Mouse (Mus musculus) intestine, embryonic 14.5 days (tissue): ENCODE measurements around the gene Tollip. TPM values are rescaled to one million over a fixed set of nuclear protein-coding genes. Genes with fewer than 3 reads are reported as not detected.
A peak's percentile ranks its signal among the peaks of the same experiment; 100 is the strongest.

Source experiments
- ATAC-seq: fragments of 200-750 bp; cut with Nextera tagmentation; replicated peaks from 2 replicates; pipeline ENCODE4 v1.8.0; 2017; ENCODE audit warnings: low read depth, moderate number of reproducible peaks, moderate TSS enrichment, moderate library complexity; ENCODE audit not compliant: low FRiP score, low TSS enrichment
- DNase-seq: peaks from one replicate; pipeline ENCODE4 v3.0.0-alpha.2; 2018; ENCODE audit warnings: low spot score
- H3K27ac ChIP-seq: fragments of 300-500 bp; sonication (generic); 2 replicates; pipeline ENCODE4 v1.5.1; 2014; ENCODE audit warnings: low read depth, mild to moderate bottlenecking, control low read depth
- H3K27me3 ChIP-seq: fragments of 300-500 bp; sonication (generic); replicated peaks from 2 replicates; pipeline ENCODE4 v1.6.1; 2014; ENCODE audit warnings: low read length, control low read depth; ENCODE audit not compliant: control insufficient read depth, insufficient read depth
- H3K36me3 ChIP-seq: fragments of 300-500 bp; sonication (generic); 2 replicates; pipeline ENCODE4 v1.6.1; 2014; ENCODE audit warnings: low read length, control low read depth; ENCODE audit not compliant: control insufficient read depth, insufficient read depth
- H3K4me1 ChIP-seq: fragments of 300-500 bp; sonication (generic); replicated peaks from 2 replicates; pipeline ENCODE4 v1.6.1; 2014; ENCODE audit warnings: low read length, control low read depth, mixed read lengths; ENCODE audit not compliant: control insufficient read depth, insufficient read depth
- H3K4me2 ChIP-seq: fragments of 300-500 bp; sonication (generic); 2 replicates; pipeline ENCODE4 v1.6.1; 2014; ENCODE audit warnings: low read length
- H3K4me3 ChIP-seq: fragments of 300-500 bp; sonication (generic); 2 replicates; pipeline ENCODE4 v1.5.1; 2014; ENCODE audit warnings: low read depth, low read length, control low read depth, mixed read lengths
- H3K9ac ChIP-seq: fragments of 300-500 bp; sonication (generic); 2 replicates; pipeline ENCODE4 v1.6.1; 2014; ENCODE audit warnings: mild to moderate bottlenecking, low read length
- H3K9me3 ChIP-seq: fragments of 300-500 bp; sonication (generic); 2 replicates; pipeline ENCODE4 v1.6.1; 2016; ENCODE audit warnings: low read length, control low read depth; ENCODE audit not compliant: control insufficient read depth
- WGBS: fragments of 180-500 bp; shearing (Covaris S2); extraction: QIAGEN DNeasy Blood & Tissue Kit; methylation state at CpG from one replicate; pipeline ENCODE4 v1.1.7; 2014; 5-methylcytosine and 5-hydroxymethylcytosine counted together
- polyA plus RNA-seq: library from polyadenylated mRNA; unstranded; fragments of >200 nt; fragmentation: Nextera tagmentation; extraction: Ambion mirVana; gene quantifications from 2 replicates; pipeline ENCODE4 v1.2.1, GENCODE M21; 2014

Tollip gene
- polyA plus RNA-seq, 1 experiment from 2014 or later, result 48.1 TPM

DNA sequence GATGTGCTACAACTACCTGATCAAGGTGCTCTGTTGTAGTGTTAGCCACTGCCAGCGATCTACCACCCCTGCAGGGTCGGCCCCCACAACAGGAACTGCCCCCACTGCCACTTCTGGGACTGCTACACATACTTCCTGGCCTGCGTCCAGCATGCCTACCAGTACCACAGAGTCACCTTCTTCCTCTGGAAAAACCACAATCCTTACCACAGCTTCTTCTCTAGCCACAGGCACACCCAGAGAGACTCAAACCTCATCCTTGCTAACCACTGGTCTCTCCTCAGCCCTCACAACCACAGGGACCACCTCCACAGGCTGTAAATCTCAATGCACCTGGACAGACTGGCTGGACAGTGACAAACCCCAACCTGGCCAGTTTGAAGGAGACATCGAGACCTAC is 57.3 kb downstream of the Tollip start:
- no peak overlapping the region for H3K4me3 ChIP-seq
- no peak for ATAC-seq
- no peak overlapping the region for H3K9ac ChIP-seq
- DNase-seq, result no peak
- no peak overlapping the region for H3K27ac ChIP-seq
- H3K27me3 ChIP-seq, result no peaks in the 10 kb centered on the region
- no peaks in the 10 kb centered on the region for H3K9me3 ChIP-seq
- 85% methylated on average over 4 of the region's 4 CpGs for WGBS
- no peak overlapping the region for H3K4me2 ChIP-seq
- no peaks in the 10 kb centered on the region for H3K4me1 ChIP-seq
- H3K36me3 ChIP-seq, result no peaks in the 10 kb centered on the region

GRCm38 (mm10) chr7:141840354-141840753 is 78.0 kb downstream of the Tollip start:
- Histone ChIP-seq H3K27ac (no peak overlapping the region), H3K4me2 (no peak overlapping the region), H3K9ac (no peak overlapping the region), H3K4me1 (no peaks in the 10 kb centered on the region; the same call in 1 of the 2 replicates), H3K36me3 (no peaks in the 10 kb centered on the region), H3K9me3 (no peaks in the 10 kb centered on the region), H3K4me3 (no peak overlapping the region), H3K27me3 (no peaks in the 10 kb centered on the region)
- WGBS, result 85% methylated on average over 10 of the region's 10 CpGs
- ATAC-seq (no peak), DNase-seq (no peak)

DNA sequence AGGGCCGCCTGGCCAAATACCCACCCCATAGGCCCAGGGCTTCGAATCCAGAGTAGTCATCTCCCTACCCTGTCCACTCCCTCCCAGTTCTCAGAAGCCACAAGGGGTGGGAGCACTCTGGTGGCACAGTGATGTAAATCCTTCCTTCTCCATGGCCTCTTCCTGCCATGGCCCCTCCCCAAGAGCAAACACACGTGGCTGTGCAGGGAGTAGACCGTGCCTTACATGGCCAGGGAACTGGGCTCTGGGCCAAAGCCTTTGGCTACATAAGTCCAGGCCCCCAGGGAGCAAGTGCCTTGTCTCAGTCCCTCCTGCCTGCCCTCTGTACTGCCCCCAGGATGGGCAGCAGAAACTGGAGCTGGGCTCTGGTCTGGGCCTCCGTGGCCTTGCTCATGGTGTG is 79.5 kb downstream of the Tollip start, which contains the start of gene Muc5b:
Muc5b (plus strand) TSS at position 292 of the 400 bp plus-strand sequence.
- Histone ChIP-seq H3K4me3 (no peak within 1 kb of the TSS), H3K9me3 (no peaks in the 10 kb centered on the region), H3K9ac (no peak within 1 kb of the TSS), H3K27ac (no peak within 1 kb of the TSS), H3K4me2 (no peak within 1 kb of the TSS), H3K36me3 (no peaks in the 10 kb centered on the region), H3K27me3 (no peaks in the 10 kb centered on the region), H3K4me1 (no peaks in the 10 kb centered on the region; the same call in 1 of the 2 replicates)
- ATAC-seq (peak; percentile 32; the same call in 1 of the 2 replicates), DNase-seq (no peak)
- 48% methylated on average over 5 of the region's 5 CpGs for WGBS

- Histone ChIP-seq H3K27me3 (no peaks in the 10 kb centered on the region), H3K4me3 (no peak overlapping the region), H3K36me3 (no peaks in the 10 kb centered on the region), H3K4me2 (no peak overlapping the region), H3K9me3 (no peaks in the 10 kb centered on the region), H3K9ac (no peak overlapping the region), H3K4me1 (no peaks in the 10 kb centered on the region; the same call in 1 of the 2 replicates), H3K27ac (no peak overlapping the region)
- 72% methylated on average over 8 of the region's 8 CpGs for WGBS
- ATAC-seq (no peak), DNase-seq (no peak)
Measured at GRCm38 (mm10) chr7:141836423-141836822, 81.9 kb downstream of the Tollip start.

DNA sequence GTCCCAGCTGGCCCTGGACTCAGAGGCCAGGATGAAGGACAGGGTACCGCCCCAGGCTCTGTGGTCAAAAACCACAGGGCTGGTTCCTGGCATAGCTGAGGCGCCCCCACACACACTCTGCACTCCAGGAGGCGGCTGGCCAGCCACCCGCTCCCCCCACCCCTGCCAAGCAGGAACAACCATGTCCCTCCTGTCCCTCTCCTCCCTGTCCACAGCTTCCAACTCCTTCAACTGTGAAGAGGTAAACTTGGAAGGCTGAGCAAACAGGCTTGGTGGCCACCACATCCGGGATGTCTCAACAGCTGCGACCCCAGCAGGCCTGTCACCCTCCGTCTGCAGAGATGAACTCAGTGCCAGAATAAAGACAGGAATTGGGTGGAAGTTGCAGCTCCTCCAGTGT is 82.4 kb downstream of the Tollip start:
- Histone ChIP-seq H3K4me1 (no peaks in the 10 kb centered on the region; the same call in 1 of the 2 replicates), H3K36me3 (no peaks in the 10 kb centered on the region), H3K9ac (no peak overlapping the region), H3K27ac (no peak overlapping the region), H3K4me2 (no peak overlapping the region), H3K27me3 (no peaks in the 10 kb centered on the region), H3K4me3 (no peak overlapping the region), H3K9me3 (no peaks in the 10 kb centered on the region)
- DNase-seq (no peak), ATAC-seq (no peak)
- 81% methylated on average over 7 of the region's 7 CpGs for WGBS

Other genes with a start within 250 kb of the Tollip start
- 1.1 and 1.6 TPM in 2 replicates for gene Muc2, start 228.2 kb downstream of the Tollip start, polyA plus RNA-seq
- not detected in 2 replicates for gene Muc5ac, start 129.5 kb downstream of the Tollip start, polyA plus RNA-seq
- 0.01 TPM in 1 of 2 replicates, not detected in the other for gene Muc5b, start 79.4 kb downstream of the Tollip start, polyA plus RNA-seq
- gene Brsk2, start 31.2 kb upstream of the Tollip start, polyA plus RNA-seq, result 2.1 and 2.2 TPM in 2 replicates
- gene Mob2, start 142.6 kb upstream of the Tollip start, polyA plus RNA-seq, result 63.0 and 64.8 TPM in 2 replicates
- gene Dusp8, start 177.3 kb upstream of the Tollip start, polyA plus RNA-seq, result 8.1 and 8.8 TPM in 2 replicates
- not detected in 2 replicates for gene Gm45618, start 202.2 kb upstream of the Tollip start, polyA plus RNA-seq
- gene Gm39115, start 217.5 kb upstream of the Tollip start, polyA plus RNA-seq, result not detected in 2 replicates
- not detected in 2 replicates for gene Gm45337, start 226.1 kb upstream of the Tollip start, polyA plus RNA-seq
- gene Gm29735, start 238.6 kb upstream of the Tollip start, polyA plus RNA-seq, result not detected in 2 replicates
- gene Gm4553, start 247.2 kb upstream of the Tollip start, polyA plus RNA-seq, result not detected in 2 replicates